Comparison of ENCODE assay signal across 17 mouse cellular contexts in the genomic region with DNA sequence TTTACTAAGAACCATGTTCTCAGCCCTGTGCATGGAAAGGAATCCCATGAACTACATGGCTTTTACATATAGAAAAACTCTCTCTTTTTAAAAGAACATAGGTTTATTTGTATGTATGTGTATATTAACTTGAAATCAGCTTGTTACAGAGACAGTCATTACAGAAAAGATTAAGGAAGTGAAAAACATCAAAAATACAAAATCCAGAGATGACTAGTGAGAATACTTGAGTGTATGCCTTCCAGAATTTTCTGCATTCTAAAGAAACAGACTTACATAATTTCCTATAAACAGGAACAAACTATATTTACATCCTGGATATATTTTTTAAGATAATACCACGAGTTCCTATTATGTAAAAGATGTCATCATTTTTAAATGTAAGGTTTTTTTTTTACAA. TPM values are rescaled to one million over a fixed set of nuclear protein-coding genes. Genes with fewer than 3 reads are reported as not detected.
"Had no signal": no experiment of that assay in that cellular context is flagged by ENCODE, and none has a peak within 500 bp of the region (broad histone marks: within the 10 kb centered on the region; RNA-seq: fewer than 3 reads in every experiment).

No protein-coding gene starts in this region.

- H3K27ac ChIP-seq: neural tube, embryonic 13.5 days; neural tube, embryonic 15.5 days; stomach, embryonic 15.5 days; stomach, postnatal 0 days had no signal

- H3K9me3 ChIP-seq: neural tube, embryonic 13.5 days; neural tube, embryonic 15.5 days; stomach, embryonic 15.5 days had no signal

- H3K27me3 ChIP-seq: neural tube, embryonic 13.5 days; neural tube, embryonic 15.5 days; stomach, embryonic 15.5 days had no signal

- H3K9ac ChIP-seq: neural tube, embryonic 13.5 days; neural tube, embryonic 15.5 days; stomach, embryonic 15.5 days had no signal

- H3K4me2 ChIP-seq: neural tube, embryonic 13.5 days; neural tube, embryonic 15.5 days; stomach, embryonic 15.5 days had no signal

- H3K4me1 ChIP-seq: neural tube, embryonic 13.5 days; neural tube, embryonic 15.5 days; stomach, embryonic 15.5 days had no signal

- H3K4me3 ChIP-seq: neural tube, embryonic 13.5 days; neural tube, embryonic 15.5 days; stomach, embryonic 15.5 days had no signal

- H3K36me3 ChIP-seq: neural tube, embryonic 13.5 days; neural tube, embryonic 15.5 days; stomach, embryonic 15.5 days had no signal

- DNase-seq: retina, postnatal 1 day; right cerebral cortex, adult 18-20 months; right cerebral cortex, postnatal 14 days; right cerebral cortex, postnatal 25 days; right cerebral cortex, postnatal 4 days; spleen, adult 18-20 months; thymus, adult 18-20 months; thymus, adult 2 months; thymus, postnatal 14 days; thymus, postnatal 25 days; thymus, postnatal 36 days; thymus, postnatal 4 days had no signal

RNA-seq across cellular contexts. Expression of a gene that starts 2.1 kb away (rescaled TPM):
- polyA plus RNA-seq: neural tube, embryonic 13.5 days; neural tube, embryonic 15.5 days; stomach, embryonic 14.5 days had no signal
